Mouse (Mus musculus) left cerebral cortex, adult 8-10 months (tissue): ENCODE data around the gene Ndufaf3. TPM values are rescaled to one million over a fixed set of nuclear protein-coding genes. Genes with fewer than 3 reads are reported as not detected.
A peak's percentile ranks its signal among the peaks of the same experiment; 100 is the strongest.

Experiments
- DNase-seq, 2 experiments: peaks; one replicate each; pipeline ENCODE4 v3.0.0; 2022; ENCODE audit warnings: low spot score in 2 of 2
- microRNA-seq, 2 experiments: library from miRNA; unstranded; fragments of <30 nt; microRNA quantifications; one replicate each; pipeline ENCODE4 v1.2.0; 2022
- total RNA-seq, 4 experiments: library from RNA; stranded (reverse); gene quantifications; 2 replicates each; pipeline ENCODE4 v1.2.4; 2022

The Ndufaf3 gene
- total RNA-seq, 4 experiments from 2014 or later: 67.2 to 77.5 (median 73.4) TPM

DNA sequence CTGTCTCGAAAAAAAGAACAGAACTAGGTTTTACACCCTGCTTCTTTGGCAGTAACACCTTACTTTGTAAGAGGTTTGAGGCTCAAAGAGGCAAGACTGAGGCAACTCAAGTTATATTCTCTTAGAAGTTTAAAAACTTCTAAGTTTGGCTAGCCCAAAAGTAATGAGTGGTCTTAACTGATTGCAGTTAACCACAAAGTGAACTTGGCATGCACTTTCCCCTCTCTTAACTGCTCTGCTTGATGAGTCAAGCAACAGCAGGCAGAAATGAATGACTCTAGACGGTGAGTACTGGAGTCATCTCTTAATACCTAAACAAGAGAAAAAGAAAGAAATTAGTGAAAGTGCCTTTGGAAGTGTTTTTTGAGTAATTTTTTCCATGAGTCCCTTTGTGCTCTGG lies 45.6 kb downstream of the Ndufaf3 start:
- no peak for DNase-seq

DNA sequence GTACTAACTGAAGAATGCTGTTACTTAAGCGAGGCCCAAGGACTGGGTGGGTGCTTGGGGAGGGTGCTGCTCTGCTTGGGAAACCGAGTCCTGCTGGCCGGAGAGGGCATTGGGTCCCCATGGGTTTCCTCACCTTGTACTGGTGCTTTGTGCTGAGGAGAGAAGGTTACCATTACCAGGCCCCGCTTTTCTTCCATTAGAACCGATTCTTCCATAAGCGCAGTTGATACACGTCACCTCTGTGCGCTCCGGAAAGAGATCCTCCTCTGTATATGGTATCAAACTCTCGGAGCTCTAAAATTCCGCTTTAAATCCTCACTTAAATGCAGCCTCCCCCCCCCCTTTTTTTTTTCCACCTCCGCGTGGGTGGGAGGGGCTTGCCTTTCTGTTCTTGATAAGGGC lies 49.3 kb downstream of the Ndufaf3 start:
- peak in 1 of 2 experiments; percentile 32 for DNase-seq

DNA sequence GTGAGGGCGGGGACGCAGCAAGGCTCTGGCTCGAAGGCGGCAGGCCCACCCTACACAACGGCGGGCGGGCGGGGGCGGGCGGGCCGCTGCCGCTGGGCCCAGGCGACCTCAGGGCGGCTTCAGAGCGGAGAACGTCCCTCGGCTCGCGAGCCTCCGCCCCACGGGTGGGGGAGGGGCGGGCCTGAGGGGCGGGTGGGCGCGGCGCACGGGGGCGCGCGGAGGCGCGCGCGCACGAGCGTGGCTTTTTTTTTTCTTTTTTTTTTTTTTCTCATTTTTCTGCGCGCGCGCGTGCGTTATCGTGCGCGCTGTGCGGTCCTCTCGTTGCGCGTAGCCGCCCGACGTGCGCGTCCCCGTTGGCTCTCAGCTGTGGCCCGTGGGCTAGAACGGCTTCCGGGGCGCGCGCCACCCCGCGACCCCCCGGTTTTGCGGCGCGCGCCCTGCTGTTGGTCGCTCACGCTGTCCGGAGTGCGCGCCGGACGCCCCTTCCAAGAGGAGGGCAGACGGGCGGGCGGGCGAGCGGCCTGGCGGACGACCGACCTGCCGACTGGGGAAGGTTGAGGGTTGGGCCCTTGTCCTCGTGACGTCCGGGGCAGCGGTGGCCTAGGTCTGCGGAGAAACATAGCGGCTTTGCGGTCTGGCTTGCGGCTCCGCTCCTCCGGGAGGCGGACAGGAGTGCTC lies 49.8 kb downstream of the Ndufaf3 start:
- peak; percentile 29 to 72 for DNase-seq

- DNase-seq: peak; percentile 89 to 93
These were observed 50.6 kb downstream of the Ndufaf3 start, which contains the start of gene Qrich1 for GRCm38 (mm10) chr9:108516380-108517251. Qrich1 (plus strand) TSS chr9:108516806.

Small RNAs within 50 kb of the gene (microRNA-seq; reads per million reads assigned to microRNA genes)
- gene Gm24083 (0 reads per million in 2 experiments), gene Mir191 (0 reads per million in 2 experiments), gene Mir425 (658 to 773 reads per million in 2 experiments)

Other genes starting within 250 kb of the Ndufaf3 start
- gene Gpx1, start 228.5 kb downstream of the Ndufaf3 start, total RNA-seq: 100 to 1,000 TPM in 3 of 4 experiments, 10 to 100 TPM in 1; 97.3 to 121 (median 112) TPM
- gene Usp4, start 219.6 kb downstream of the Ndufaf3 start, total RNA-seq: 100 to 1,000 TPM; 103 to 109 (median 105) TPM
- gene 1700102P08Rik, start 174.6 kb downstream of the Ndufaf3 start, total RNA-seq: 1 to 10 TPM in 3 of 4 experiments, under 1 TPM in 1; 0.81 to 2.0 (median 1.8) TPM
- gene Ccdc36, start 138.9 kb downstream of the Ndufaf3 start, total RNA-seq: under 1 TPM; 0.15 to 0.37 (median 0.22) TPM
- not detected for gene BC048562, start 131.0 kb downstream of the Ndufaf3 start, total RNA-seq
- gene Ccdc71, start 106.9 kb downstream of the Ndufaf3 start, total RNA-seq: 10 to 100 TPM; 35.8 to 46.5 (median 38.4) TPM
- gene Klhdc8b, start 105.9 kb downstream of the Ndufaf3 start, total RNA-seq: 10 to 100 TPM; 28.8 to 38.0 (median 34.0) TPM
- 10 to 100 TPM; 28.0 to 35.7 (median 30.8) TPM for gene Lamb2, start 87.7 kb downstream of the Ndufaf3 start, total RNA-seq
- 100 to 1,000 TPM; 116 to 140 (median 127) TPM for gene Usp19, start 76.8 kb downstream of the Ndufaf3 start, total RNA-seq
- 10 to 100 TPM; 78.3 to 95.4 (median 86.8) TPM for gene Qars, start 59.7 kb downstream of the Ndufaf3 start, total RNA-seq
- 100 to 1,000 TPM; 140 to 158 (median 155) TPM for gene Qrich1, start 50.6 kb downstream of the Ndufaf3 start, total RNA-seq
- gene Impdh2, start 7.1 kb downstream of the Ndufaf3 start, total RNA-seq: 10 to 100 TPM; 43.7 to 54.7 (median 50.7) TPM
- 10 to 100 TPM; 68.8 to 86.5 (median 73.5) TPM for gene Dalrd3, start 2.5 kb upstream of the Ndufaf3 start, total RNA-seq
- 100 to 1,000 TPM; 129 to 151 (median 133) TPM for gene Wdr6, start 11.3 kb upstream of the Ndufaf3 start, total RNA-seq
- gene P4htm, start 30.2 kb upstream of the Ndufaf3 start, total RNA-seq: 10 to 100 TPM; 87.5 to 98.6 (median 93.9) TPM
- gene Arih2, start 82.0 kb upstream of the Ndufaf3 start, total RNA-seq: 10 to 100 TPM; 51.8 to 55.6 (median 54.2) TPM
- gene Slc25a20, start 94.7 kb upstream of the Ndufaf3 start, total RNA-seq: 10 to 100 TPM; 11.1 to 15.8 (median 13.6) TPM
- 10 to 100 TPM; 45.9 to 52.1 (median 49.3) TPM for gene Prkar2a, start 121.9 kb upstream of the Ndufaf3 start, total RNA-seq
- 100 to 1,000 TPM; 137 to 158 (median 157) TPM for gene Ip6k2, start 216.4 kb upstream of the Ndufaf3 start, total RNA-seq
- 10 to 100 TPM; 56.8 to 65.8 (median 59.9) TPM for gene Nckipsd, start 240.9 kb upstream of the Ndufaf3 start, total RNA-seq